Mouse (Mus musculus) megakaryocyte, embryonic 14.5 days (primary cell): ENCODE results near the gene Exoc3l.

Source experiments
- FLI1 ChIP-seq: IDR thresholded peaks from 2 replicates; pipeline ENCODE4 v1.6.1; 2012; ENCODE audit warnings: low read length, inconsistent platforms, mixed read lengths
- GATA1 ChIP-seq: IDR thresholded peaks from 3 replicates; pipeline ENCODE4 v1.6.1; 2012; ENCODE audit warnings: mixed read lengths, low read length, inconsistent platforms, borderline replicate concordance

GRCm38 (mm10) chr8:105312891-105313481 is 17.1 kb upstream of the Exoc3l start:
- TF ChIP-seq GATA1 (no peak), FLI1 (no peak)
